Mouse (Mus musculus): ENCODE results near the gene Dusp6.
A peak's percentile ranks its signal among the peaks of the same experiment; 100 is the strongest.

Gene Dusp6

GRCm38 (mm10) chr10:99274640-99275039 lies 11.6 kb downstream of the Dusp6 start:
- DNase-seq, result peak in 1 of 2 experiments; percentile 8

- DNase-seq, result no peak
Measured at GRCm38 (mm10) chr10:99279067-99279880, 16.2 kb downstream of the Dusp6 start.

GRCm38 (mm10) chr10:99283981-99284385 lies 21.0 kb downstream of the Dusp6 start:
- DNase-seq, result peak in 1 of 2 experiments; percentile 18

- DNase-seq, result peak; percentile 32 to 47
Measured at GRCm38 (mm10) chr10:99284918-99285317, 21.9 kb downstream of the Dusp6 start.

GRCm38 (mm10) chr10:99285759-99286158 lies 22.7 kb downstream of the Dusp6 start:
- DNase-seq, result peak; percentile 65 to 77

- peak in 1 of 2 experiments; percentile 45 for DNase-seq
Measured at GRCm38 (mm10) chr10:99286213-99286612, 23.2 kb downstream of the Dusp6 start.

GRCm38 (mm10) chr10:99286787-99287186 lies 23.8 kb downstream of the Dusp6 start:
- DNase-seq, result peak in 1 of 2 experiments; percentile 26

GRCm38 (mm10) chr10:99287206-99287605 lies 24.2 kb downstream of the Dusp6 start:
- DNase-seq, result no peak

- no peak for DNase-seq
Measured at GRCm38 (mm10) chr10:99289176-99289575, 26.1 kb downstream of the Dusp6 start.

GRCm38 (mm10) chr10:99293111-99293640 lies 30.1 kb downstream of the Dusp6 start:
- no peak for DNase-seq

GRCm38 (mm10) chr10:99297721-99298120 lies 34.7 kb downstream of the Dusp6 start:
- DNase-seq, result no peak

GRCm38 (mm10) chr10:99298328-99299295 lies 35.6 kb downstream of the Dusp6 start:
- peak; percentile 39 to 59 for DNase-seq

- DNase-seq, result no peak
Measured at GRCm38 (mm10) chr10:99299303-99299702, 36.3 kb downstream of the Dusp6 start.

- no peak for DNase-seq
Measured at GRCm38 (mm10) chr10:99302051-99302450, 39.0 kb downstream of the Dusp6 start.

GRCm38 (mm10) chr10:99308837-99309236 lies 45.8 kb downstream of the Dusp6 start:
- DNase-seq, result no peak

- no peak for DNase-seq
Measured at GRCm38 (mm10) chr10:99309617-99310016, 46.6 kb downstream of the Dusp6 start.

GRCm38 (mm10) chr10:99310204-99310603 lies 47.2 kb downstream of the Dusp6 start:
- DNase-seq, result no peak

- DNase-seq, result no peak
Measured at GRCm38 (mm10) chr10:99311956-99312355, 48.9 kb downstream of the Dusp6 start.

- no peak for DNase-seq
Measured at GRCm38 (mm10) chr10:99314366-99314765, 51.3 kb downstream of the Dusp6 start.

GRCm38 (mm10) chr10:99317057-99317456 lies 54.0 kb downstream of the Dusp6 start:
- DNase-seq, result no peak
